Mouse (Mus musculus) induced T-regulatory cell, adult 2 months (primary cell): ENCODE data around the gene Atp6v1g2.

Experiments
- DNase-seq: peaks from one replicate; pipeline ENCODE4 v3.0.0-alpha.2; 2012; ENCODE audit warnings: low read depth

Gene Atp6v1g2

DNA sequence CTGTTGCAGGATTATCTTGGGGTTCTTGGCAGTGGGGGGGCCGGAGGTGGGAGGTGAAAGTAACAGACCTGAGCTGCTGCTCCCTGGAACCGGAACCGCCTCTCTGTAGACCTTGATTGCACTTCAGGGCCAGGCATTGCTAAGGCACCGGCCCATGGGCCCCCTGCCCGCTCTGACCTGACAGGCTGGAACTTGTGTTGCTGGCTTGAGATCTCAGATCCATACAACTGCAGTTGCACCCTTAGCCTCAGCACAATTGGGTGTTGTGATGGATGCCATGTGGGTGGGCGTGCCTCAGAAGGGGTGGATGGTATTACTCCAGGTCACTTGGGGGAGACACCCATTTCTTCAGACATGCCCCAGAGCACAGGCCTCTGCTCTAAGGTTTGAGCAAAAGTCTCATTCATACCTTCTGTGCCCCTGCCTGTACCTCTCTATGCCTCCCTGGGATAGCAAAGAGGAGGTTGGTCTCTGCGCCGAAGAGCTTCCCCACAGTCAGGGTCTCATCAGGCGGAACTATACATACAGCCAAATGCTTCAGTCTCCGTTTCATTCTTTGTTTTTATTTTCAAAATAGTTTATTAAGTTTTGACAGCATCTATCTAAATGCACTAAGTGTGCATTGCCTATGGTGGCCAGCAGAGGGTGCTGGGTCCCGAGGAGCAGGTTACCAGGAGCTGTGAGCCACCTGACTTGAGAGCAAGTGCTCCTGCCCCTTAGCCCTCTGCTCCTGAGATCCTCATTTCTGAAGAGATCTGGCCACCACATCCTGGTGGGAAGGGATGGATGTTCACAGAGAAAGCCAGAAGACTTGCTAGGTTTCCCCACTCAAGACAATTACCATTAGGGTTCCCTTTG, 21.0 kb downstream of the Atp6v1g2 start:
- peak; percentile 86 for DNase-seq

DNA sequence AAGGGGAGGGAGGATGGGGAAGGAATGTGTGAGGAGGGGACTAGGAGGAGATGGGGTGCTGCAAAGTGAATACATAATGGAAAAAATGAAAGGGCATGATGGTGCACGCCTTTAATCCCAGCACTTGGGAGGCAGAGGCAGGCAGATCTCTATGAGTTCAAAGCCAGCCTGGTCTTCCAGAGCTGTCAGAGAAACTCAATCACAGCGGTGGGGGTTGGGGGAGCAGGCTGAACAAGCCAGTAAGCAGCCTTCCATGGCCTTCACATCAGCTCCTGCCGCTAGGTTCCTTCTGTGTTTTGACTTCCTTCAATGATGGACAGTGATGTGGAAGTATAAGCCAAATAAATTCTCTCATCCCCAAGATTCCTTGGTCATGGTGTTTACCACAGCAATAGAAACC, 21.8 kb downstream of the Atp6v1g2 start:
- no peak for DNase-seq

GRCm38 (mm10) chr17:35255704-35256103, 22.2 kb downstream of the Atp6v1g2 start:
- no peak for DNase-seq

DNA sequence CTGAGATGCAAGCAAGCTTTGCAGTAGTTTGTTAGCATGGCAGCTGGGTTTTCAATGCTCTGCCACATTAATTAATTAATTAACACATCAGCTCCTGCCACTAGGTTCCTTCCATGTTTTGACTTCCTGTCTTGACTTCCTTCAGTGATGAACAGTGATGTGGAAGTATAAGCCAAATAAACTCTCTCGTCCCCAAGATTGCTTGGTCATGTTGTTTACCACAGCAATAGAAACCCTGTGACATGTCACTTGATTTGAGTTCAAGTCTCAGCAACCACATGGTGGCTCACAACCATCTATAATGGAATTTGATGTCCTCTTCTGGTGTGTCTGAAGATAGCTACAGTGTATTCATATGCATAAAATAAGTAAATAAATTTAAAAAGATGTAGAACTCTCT, 23.9 kb downstream of the Atp6v1g2 start:
- DNase-seq, result peak; percentile 66

DNA sequence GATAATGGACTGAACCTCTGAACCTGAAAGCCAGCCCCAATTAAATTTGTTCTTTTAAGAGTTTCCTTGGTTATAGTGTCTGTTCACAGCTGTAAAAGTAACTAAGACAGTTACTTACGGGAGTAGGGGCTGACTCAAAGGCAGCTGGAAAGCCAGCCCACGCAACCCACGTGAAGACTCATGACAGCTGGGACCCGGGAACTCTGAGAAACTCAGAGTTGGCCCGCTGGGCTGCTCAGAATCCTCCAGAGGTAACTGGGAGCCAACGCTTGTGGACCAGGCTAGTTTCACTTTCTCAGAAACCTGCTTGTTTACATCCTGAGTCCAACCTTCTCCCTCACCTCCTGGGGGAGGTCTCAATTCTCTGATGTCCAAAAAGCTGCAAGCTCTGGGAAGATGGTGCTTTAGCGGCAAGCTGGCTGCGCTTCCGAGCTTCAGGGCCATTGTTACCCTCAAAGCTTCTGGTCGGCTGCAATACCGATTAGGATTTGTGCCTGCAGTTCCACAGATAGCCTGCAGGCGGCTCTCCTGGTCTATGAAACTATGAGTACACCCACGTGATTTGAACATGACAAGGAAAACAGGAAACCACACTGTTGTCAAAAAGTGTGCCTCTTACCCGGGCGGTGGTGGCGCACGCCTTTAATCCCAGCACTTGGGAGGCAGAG, 24.5 kb downstream of the Atp6v1g2 start:
- DNase-seq, result peak; percentile 98

DNA sequence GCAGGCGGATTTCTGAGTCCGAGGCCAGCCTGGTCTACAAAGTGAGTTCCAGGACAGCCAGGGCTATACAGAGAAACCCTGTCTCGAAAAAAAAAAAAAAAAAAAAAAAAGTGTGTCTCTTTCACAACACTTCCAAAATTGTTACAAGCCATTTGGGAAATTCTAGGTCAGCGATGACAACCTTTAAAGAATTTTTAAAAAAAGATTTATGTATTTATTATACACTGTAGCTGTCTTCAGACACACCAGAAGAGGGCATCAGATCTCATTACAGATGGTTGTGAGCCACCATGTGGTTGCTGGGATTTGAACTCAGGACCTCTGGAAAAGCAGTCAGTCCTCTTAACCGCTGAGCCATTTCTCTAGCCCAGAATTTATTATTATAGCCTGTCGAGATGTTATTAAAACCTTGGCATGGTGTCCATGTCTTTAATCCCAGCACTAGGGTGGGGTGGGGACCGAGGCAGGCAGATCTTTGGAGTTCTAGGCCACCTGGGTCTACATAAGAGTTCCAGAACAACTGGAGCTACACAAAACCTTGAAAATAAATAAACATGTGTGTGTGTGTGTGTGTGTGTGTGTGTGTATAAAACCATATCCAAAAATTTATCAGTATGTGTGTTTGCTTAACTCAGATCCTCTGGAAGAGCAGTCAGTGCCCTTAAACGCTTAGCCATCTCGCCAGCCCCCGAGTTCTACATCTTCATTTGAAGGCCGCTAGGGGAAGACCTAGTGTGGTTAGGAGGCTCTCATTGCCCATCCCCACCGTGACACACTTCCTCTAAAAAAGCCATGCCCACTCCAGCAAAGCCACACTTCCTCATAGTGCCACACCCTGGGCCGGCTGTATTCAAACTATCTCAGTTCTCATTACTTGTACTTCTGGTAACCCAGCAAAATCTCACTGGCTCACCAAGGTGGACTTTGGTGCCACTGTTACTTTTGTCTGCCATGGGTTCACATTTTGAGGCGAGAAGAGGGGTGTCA, 25.3 kb downstream of the Atp6v1g2 start:
- DNase-seq, result peak; percentile 94

GRCm38 (mm10) chr17:35259621-35260020, 26.2 kb downstream of the Atp6v1g2 start:
- no peak for DNase-seq

GRCm38 (mm10) chr17:35261651-35262050, 28.2 kb downstream of the Atp6v1g2 start:
- DNase-seq, result no peak

- peak; percentile 99 for DNase-seq
Observed at GRCm38 (mm10) chr17:35262664-35263522, 29.4 kb downstream of the Atp6v1g2 start, which contains the start of gene H2-D1. H2-D1 (plus strand) TSS chr17:35262730.

DNA sequence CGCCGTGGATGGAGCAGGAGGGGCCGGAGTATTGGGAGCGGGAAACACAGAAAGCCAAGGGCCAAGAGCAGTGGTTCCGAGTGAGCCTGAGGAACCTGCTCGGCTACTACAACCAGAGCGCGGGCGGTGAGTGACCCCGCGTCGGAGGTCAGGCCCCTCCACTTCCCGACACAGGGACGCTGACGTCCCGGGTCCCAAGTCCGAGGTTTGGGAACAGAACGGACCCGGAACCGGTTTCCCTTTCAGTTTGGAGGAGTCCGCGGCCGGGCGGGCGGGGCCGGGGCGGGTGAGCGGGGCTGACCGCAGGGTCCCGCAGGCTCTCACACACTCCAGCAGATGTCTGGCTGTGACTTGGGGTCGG, 30.0 kb downstream of the Atp6v1g2 start:
- DNase-seq, result peak; percentile 73

- peak; percentile 39 for DNase-seq
Observed at GRCm38 (mm10) chr17:35267399-35268086, 34.1 kb downstream of the Atp6v1g2 start.

DNA sequence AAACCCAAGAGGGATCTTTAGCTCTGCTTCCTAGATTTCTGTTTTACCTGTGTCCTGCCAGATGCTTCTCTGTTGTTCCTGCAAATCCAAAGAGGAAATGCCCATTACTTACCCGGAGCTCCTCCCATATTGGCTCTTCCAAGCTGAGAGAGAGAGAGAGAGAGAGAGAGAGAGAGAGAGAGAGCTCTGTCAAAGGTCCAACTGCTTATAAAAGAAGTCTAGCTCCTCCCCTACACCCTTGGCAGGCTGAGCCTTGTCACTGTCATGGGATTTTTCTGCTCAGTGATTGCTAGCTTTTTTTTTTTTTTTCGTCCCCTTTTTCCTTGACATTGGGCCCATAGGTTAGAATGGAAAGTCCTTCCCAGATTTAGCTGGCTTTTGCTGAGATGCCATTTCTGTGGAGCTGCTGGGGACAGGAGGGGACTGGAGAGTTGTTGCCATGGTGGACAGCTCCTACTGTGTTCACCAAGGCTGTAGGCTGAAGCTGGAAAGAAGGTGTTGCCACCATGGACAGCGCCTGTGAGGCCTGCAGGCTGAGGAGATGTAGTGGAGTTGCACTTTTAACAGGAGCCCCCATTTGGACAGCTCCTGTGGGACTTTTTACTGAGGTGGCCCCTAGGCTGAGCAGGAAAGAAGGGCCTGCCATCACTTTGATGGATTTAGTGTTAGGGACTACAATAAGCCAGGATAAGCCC, 36.3 kb downstream of the Atp6v1g2 start:
- peak; percentile 78 for DNase-seq

DNA sequence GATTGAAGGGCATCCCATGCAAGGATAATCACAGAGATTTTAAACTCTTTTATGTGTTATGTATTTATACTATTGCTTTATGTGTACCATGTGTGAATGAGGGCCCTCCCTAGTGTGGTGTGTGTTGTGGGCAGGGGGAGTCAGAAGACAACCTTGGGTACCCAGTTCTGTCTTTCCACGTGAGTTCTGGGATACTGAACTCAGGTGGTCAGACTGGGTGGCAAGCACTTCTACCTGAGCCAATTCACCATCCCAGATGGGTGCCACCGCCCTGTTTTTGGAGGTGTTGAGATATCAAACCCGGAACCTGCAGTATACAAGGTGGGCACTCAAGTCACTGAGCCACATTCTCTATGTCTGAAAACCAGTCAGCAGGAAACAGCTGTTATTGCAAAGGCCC, 38.8 kb downstream of the Atp6v1g2 start:
- DNase-seq, result no peak

DNA sequence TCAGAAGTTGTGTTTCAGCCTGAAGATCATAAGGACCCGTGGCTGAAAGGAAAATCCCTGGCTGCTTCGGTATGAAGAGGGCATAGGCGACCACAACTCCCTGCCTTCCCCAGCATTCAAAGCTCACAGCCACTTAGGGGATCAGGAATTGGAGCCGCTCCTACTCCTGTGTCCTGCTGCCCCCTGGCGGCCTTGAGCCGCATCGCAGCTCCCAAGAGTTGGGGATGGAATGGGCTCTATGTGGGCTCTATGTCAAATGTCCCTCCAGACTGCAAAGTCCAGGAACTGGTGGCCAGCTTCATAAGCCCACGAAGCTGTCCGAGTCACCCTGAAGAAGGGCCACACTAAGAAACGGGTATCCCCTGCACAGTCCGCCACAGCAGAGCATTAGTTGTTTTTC, 41.3 kb downstream of the Atp6v1g2 start:
- DNase-seq, result peak; percentile 88

- no peak for DNase-seq
Observed at GRCm38 (mm10) chr17:35276304-35276864, 42.9 kb downstream of the Atp6v1g2 start.

- no peak for DNase-seq
Observed at GRCm38 (mm10) chr17:35278049-35278448, 44.6 kb downstream of the Atp6v1g2 start.

GRCm38 (mm10) chr17:35278957-35279688, 45.7 kb downstream of the Atp6v1g2 start:
- no peak for DNase-seq

DNA sequence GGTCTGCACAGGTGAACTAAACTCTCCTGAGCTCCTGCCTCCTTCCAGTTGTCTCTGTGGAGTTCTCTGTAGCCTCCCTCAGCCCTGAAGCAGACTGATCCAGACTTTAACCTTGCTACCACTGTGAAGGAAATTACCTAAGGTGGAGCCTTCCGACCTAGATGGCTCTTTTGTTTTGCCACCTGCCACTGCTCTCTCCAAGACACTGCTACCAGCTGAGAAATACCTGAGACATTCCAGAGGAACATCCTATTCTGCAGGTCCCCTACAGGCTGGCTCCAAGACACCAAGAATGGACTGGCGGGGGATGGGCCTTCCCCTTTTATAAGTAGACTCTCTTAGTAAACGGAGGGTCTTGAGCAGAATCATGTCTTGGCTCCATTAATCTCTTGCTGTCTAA, 46.8 kb downstream of the Atp6v1g2 start:
- DNase-seq, result no peak

- no peak for DNase-seq
Observed at GRCm38 (mm10) chr17:35285431-35285830, 52.0 kb downstream of the Atp6v1g2 start.
